Mouse (Mus musculus): ENCODE measurements around the gene Gm21425.
"Not testable (repeated sequence)": the region's sequence is repeated elsewhere in the genome, so short reads cannot be mapped to it uniquely, and the experiment has no call there.

Gene Gm21425

GRCm38 (mm10) chrY:13161668-13162067, at the start of gene Gm21425:
Gene Gm21425, plus strand, starts transcription at chrY:13161968.
- DNase-seq (ENCODE audit: low spot score): not testable (repeated sequence)

- DNase-seq (ENCODE audit: low spot score): not testable (repeated sequence)
These were observed 28.4 kb upstream of the Gm21425 start, which contains the start of gene Gm21891 for GRCm38 (mm10) chrY:13133392-13133791. Gene Gm21891, minus strand, starts transcription at chrY:13133492.

Measured in retina, embryonic 14.5 days (tissue).